Mouse (Mus musculus): ENCODE data around the gene Aipl1. TPM values are rescaled to one million over a fixed set of nuclear protein-coding genes. Genes with fewer than 3 reads are reported as not detected.
"Not testable (repeated sequence)": the region's sequence is repeated elsewhere in the genome, so short reads cannot be mapped to it uniquely, and the experiment has no call there.

Gene Aipl1
- polyA plus RNA-seq, 1 experiment from 2014 or later: 0.19 TPM

GRCm38 (mm10) chr11:72002138-72002853 lies 35.0 kb downstream of the Aipl1 start:
- Histone ChIP-seq H3K27me3 (ENCODE audit: control insufficient read depth, insufficient read depth, low read length) (no peaks in the 10 kb centered on the region), H3K36me3 (ENCODE audit: control insufficient read depth, insufficient read depth, low read length) (no peaks in the 10 kb centered on the region), H3K4me2 (ENCODE audit: low read depth, severe bottlenecking) (no peak overlapping the region), H3K4me3 (ENCODE audit: low read depth, low read length) (no peak overlapping the region), H3K9me3 (ENCODE audit: control insufficient read depth, low read length) (no peaks in the 10 kb centered on the region), H3K9ac (ENCODE audit: low read length) (no peak overlapping the region), H3K4me1 (ENCODE audit: control insufficient read depth, insufficient read depth, low read length) (0 out of 2 replicates have a peak, but pooled peaks cover 4% of the 10 kb centered on the region), H3K27ac (replicated peaks; ENCODE audit: low read depth, low read length) (no peak overlapping the region)
- ATAC-seq (ENCODE audit: insufficient number of reproducible peaks, low FRiP score, low TSS enrichment, low read depth) (no peak), DNase-seq (ENCODE audit: low spot score) (no peak)
- WGBS: 55% methylated on average over 13 of the region's 13 CpGs

- Histone ChIP-seq H3K27me3 (ENCODE audit: control insufficient read depth, insufficient read depth, low read length) (no peaks in the 10 kb centered on the region), H3K36me3 (ENCODE audit: control insufficient read depth, insufficient read depth, low read length) (no peaks in the 10 kb centered on the region), H3K4me2 (ENCODE audit: low read depth, severe bottlenecking) (no peak overlapping the region), H3K4me1 (ENCODE audit: control insufficient read depth, insufficient read depth, low read length) (0 out of 2 replicates have a peak, but pooled peaks cover 6% of the 10 kb centered on the region), H3K9me3 (ENCODE audit: control insufficient read depth, low read length) (no peaks in the 10 kb centered on the region), H3K4me3 (ENCODE audit: low read depth, low read length) (no peak overlapping the region), H3K9ac (ENCODE audit: low read length) (no peak overlapping the region), H3K27ac (replicated peaks; ENCODE audit: low read depth, low read length) (no peak overlapping the region)
- 87% methylated on average over 6 of the region's 6 CpGs for WGBS
- ATAC-seq (ENCODE audit: insufficient number of reproducible peaks, low FRiP score, low TSS enrichment, low read depth) (no peak), DNase-seq (ENCODE audit: low spot score) (no peak)
Observed at GRCm38 (mm10) chr11:72000194-72000593, 37.1 kb downstream of the Aipl1 start.

- Histone ChIP-seq H3K9ac (ENCODE audit: low read length) (no peak overlapping the region), H3K36me3 (ENCODE audit: control insufficient read depth, insufficient read depth, low read length) (no peaks in the 10 kb centered on the region), H3K27ac (replicated peaks; ENCODE audit: low read depth, low read length) (no peak overlapping the region), H3K4me3 (ENCODE audit: low read depth, low read length) (no peak overlapping the region), H3K27me3 (ENCODE audit: control insufficient read depth, insufficient read depth, low read length) (no peaks in the 10 kb centered on the region), H3K9me3 (ENCODE audit: control insufficient read depth, low read length) (no peaks in the 10 kb centered on the region), H3K4me2 (ENCODE audit: low read depth, severe bottlenecking) (no peak overlapping the region), H3K4me1 (ENCODE audit: control insufficient read depth, insufficient read depth, low read length) (0 out of 2 replicates have a peak, but pooled peaks cover 2% of the 10 kb centered on the region)
- WGBS: 41% methylated on average over 11 of the region's 11 CpGs
- ATAC-seq (ENCODE audit: insufficient number of reproducible peaks, low FRiP score, low TSS enrichment, low read depth) (no peak), DNase-seq (ENCODE audit: low spot score) (no peak)
Observed at GRCm38 (mm10) chr11:71996805-71997204, 40.5 kb downstream of the Aipl1 start.

- no peak for DNase-seq (ENCODE audit: low spot score)
- no peak for ATAC-seq (ENCODE audit: insufficient number of reproducible peaks, low FRiP score, low TSS enrichment, low read depth)
- Histone ChIP-seq H3K27ac (replicated peaks; ENCODE audit: low read depth, low read length) (no peak overlapping the region), H3K4me3 (ENCODE audit: low read depth, low read length) (no peak overlapping the region), H3K9me3 (ENCODE audit: control insufficient read depth, low read length) (no peaks in the 10 kb centered on the region), H3K4me1 (ENCODE audit: control insufficient read depth, insufficient read depth, low read length) (0 out of 2 replicates have a peak, but pooled peaks cover 2% of the 10 kb centered on the region), H3K27me3 (ENCODE audit: control insufficient read depth, insufficient read depth, low read length) (no peaks in the 10 kb centered on the region), H3K36me3 (ENCODE audit: control insufficient read depth, insufficient read depth, low read length) (no peaks in the 10 kb centered on the region), H3K9ac (ENCODE audit: low read length) (no peak overlapping the region), H3K4me2 (ENCODE audit: low read depth, severe bottlenecking) (no peak overlapping the region)
- 35% methylated on average over 9 of the region's 9 CpGs for WGBS
Observed at GRCm38 (mm10) chr11:71995968-71996511, 41.3 kb downstream of the Aipl1 start.

GRCm38 (mm10) chr11:71992438-71992837 lies 44.9 kb downstream of the Aipl1 start:
- Histone ChIP-seq H3K4me3 (ENCODE audit: low read depth, low read length) (no peak overlapping the region), H3K36me3 (ENCODE audit: control insufficient read depth, insufficient read depth, low read length) (no peaks in the 10 kb centered on the region), H3K27me3 (ENCODE audit: control insufficient read depth, insufficient read depth, low read length) (no peaks in the 10 kb centered on the region), H3K27ac (replicated peaks; ENCODE audit: low read depth, low read length) (no peak overlapping the region), H3K4me1 (ENCODE audit: control insufficient read depth, insufficient read depth, low read length) (0 out of 2 replicates have a peak, but pooled peaks cover 2% of the 10 kb centered on the region), H3K4me2 (ENCODE audit: low read depth, severe bottlenecking) (no peak overlapping the region), H3K9ac (ENCODE audit: low read length) (no peak overlapping the region), H3K9me3 (ENCODE audit: control insufficient read depth, low read length) (no peaks in the 10 kb centered on the region)
- no peak for DNase-seq (ENCODE audit: low spot score)
- ATAC-seq (ENCODE audit: insufficient number of reproducible peaks, low FRiP score, low TSS enrichment, low read depth): no peak
- 86% methylated on average over 12 of the region's 12 CpGs for WGBS

DNA sequence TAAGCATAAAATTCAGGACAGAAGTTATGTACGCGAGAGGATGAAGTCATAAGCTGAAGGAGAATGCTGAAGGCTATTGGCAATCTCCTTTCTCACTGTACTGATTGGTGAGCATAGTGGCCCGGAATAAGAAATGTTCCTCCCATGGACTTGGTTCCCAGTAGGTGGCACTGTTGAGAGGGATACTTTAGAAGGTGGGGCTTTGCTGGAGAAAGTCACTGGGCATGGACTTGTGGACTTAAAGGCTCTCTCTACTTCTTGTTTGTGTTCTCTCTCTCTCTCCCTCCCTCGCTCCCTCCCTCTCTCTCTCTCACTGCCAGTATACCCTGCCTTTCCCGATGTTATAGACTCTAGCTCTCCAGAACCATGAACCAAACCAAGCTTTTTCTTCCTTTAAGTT lies 45.8 kb downstream of the Aipl1 start:
- H3K36me3 ChIP-seq (ENCODE audit: control insufficient read depth, insufficient read depth, low read length): no peaks in the 10 kb centered on the region
- H3K9me3 ChIP-seq (ENCODE audit: control insufficient read depth, low read length): no peaks in the 10 kb centered on the region
- peaks cover 7% of the 10 kb centered on the region; the same call in 1 of the 2 replicates for H3K4me1 ChIP-seq (ENCODE audit: control insufficient read depth, insufficient read depth, low read length)
- no peak for DNase-seq (ENCODE audit: low spot score)
- H3K27ac ChIP-seq (replicated peaks; ENCODE audit: low read depth, low read length): no peak overlapping the region
- H3K27me3 ChIP-seq (ENCODE audit: control insufficient read depth, insufficient read depth, low read length): no peaks in the 10 kb centered on the region
- WGBS: 29% methylated on average over 5 of the region's 5 CpGs
- ATAC-seq (ENCODE audit: insufficient number of reproducible peaks, low FRiP score, low TSS enrichment, low read depth): no peak
- H3K9ac ChIP-seq (ENCODE audit: low read length): no peak overlapping the region
- H3K4me3 ChIP-seq (ENCODE audit: low read depth, low read length): no peak overlapping the region
- no peak overlapping the region for H3K4me2 ChIP-seq (ENCODE audit: low read depth, severe bottlenecking)

DNA sequence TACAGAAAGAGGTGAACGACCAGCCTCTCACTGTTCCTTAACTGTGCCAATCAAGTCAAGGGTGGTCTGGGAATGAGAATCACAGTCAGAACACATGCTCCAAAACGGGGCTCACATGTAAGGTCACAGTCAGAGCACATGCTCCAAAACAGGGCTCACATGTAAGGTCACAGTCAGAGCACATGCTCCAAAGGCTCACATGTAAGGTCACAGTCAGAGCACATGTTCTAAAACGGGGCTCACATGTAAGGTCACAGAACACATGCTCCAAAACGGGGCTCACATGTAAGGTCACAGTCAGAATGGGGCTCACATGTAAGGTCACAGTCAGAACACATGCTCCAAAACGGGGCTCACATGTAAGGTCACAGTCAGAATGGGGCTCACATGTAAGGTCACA lies 47.9 kb downstream of the Aipl1 start:
- not testable (repeated sequence) for H3K4me2 ChIP-seq (ENCODE audit: low read depth, severe bottlenecking); ATAC-seq (ENCODE audit: insufficient number of reproducible peaks, low FRiP score, low TSS enrichment, low read depth); H3K27ac ChIP-seq (replicated peaks; ENCODE audit: low read depth, low read length); H3K36me3 ChIP-seq (ENCODE audit: control insufficient read depth, insufficient read depth, low read length); DNase-seq (ENCODE audit: low spot score); H3K27me3 ChIP-seq (ENCODE audit: control insufficient read depth, insufficient read depth, low read length); H3K9ac ChIP-seq (ENCODE audit: low read length); H3K4me3 ChIP-seq (ENCODE audit: low read depth, low read length); H3K9me3 ChIP-seq (ENCODE audit: control insufficient read depth, low read length)
- peaks cover 15% of the 10 kb centered on the region; the same call in 1 of the 2 replicates for H3K4me1 ChIP-seq (ENCODE audit: control insufficient read depth, insufficient read depth, low read length)
- 75% methylated on average over 5 of the region's 5 CpGs for WGBS

- DNase-seq (ENCODE audit: low spot score) (no peak), ATAC-seq (ENCODE audit: insufficient number of reproducible peaks, low FRiP score, low TSS enrichment, low read depth) (no peak)
- H3K4me2 ChIP-seq (ENCODE audit: low read depth, severe bottlenecking): no peak overlapping the region
- 46% methylated on average over 14 of the region's 14 CpGs for WGBS
- no peaks in the 10 kb centered on the region for H3K36me3 ChIP-seq (ENCODE audit: control insufficient read depth, insufficient read depth, low read length)
- no peaks in the 10 kb centered on the region for H3K27me3 ChIP-seq (ENCODE audit: control insufficient read depth, insufficient read depth, low read length)
- H3K4me1 ChIP-seq (ENCODE audit: control insufficient read depth, insufficient read depth, low read length): peaks cover 15% of the 10 kb centered on the region; the same call in 1 of the 2 replicates
- no peaks in the 10 kb centered on the region for H3K9me3 ChIP-seq (ENCODE audit: control insufficient read depth, low read length)
- H3K27ac ChIP-seq (replicated peaks; ENCODE audit: low read depth, low read length): no peak overlapping the region
- no peak overlapping the region for H3K4me3 ChIP-seq (ENCODE audit: low read depth, low read length)
- no peak overlapping the region for H3K9ac ChIP-seq (ENCODE audit: low read length)
Observed at GRCm38 (mm10) chr11:71987159-71988150, 49.9 kb downstream of the Aipl1 start.

Measured in limb, embryonic 11.5 days (tissue).